Comparison of ENCODE assay signal across 29 mouse cellular contexts in genomic region chr10:95357721-95358120, GRCm38 (mm10). TPM values are rescaled to one million over a fixed set of nuclear protein-coding genes. Genes with fewer than 3 reads are reported as not detected.
DNase-seq lines count a peak whose midpoint lies in the region; ATAC-seq and TF ChIP-seq lines count a peak whose summit lies in the region.
"Had no signal": no experiment of that assay in that cellular context is flagged by ENCODE, and none has a peak within 500 bp of the region (broad histone marks: within the 10 kb centered on the region; RNA-seq: fewer than 3 reads in every experiment).

No protein-coding gene starts in this region.

- TF ChIP-seq POLR2A in MEL (IDR thresholded peaks at IDR 0.05; ENCODE audit: control insufficient read depth in 1 of 2, insufficient read depth in 1 of 2, low read depth in 1 of 2, low read length in 2 of 2, poor library complexity in 1 of 2), result no peak

- peak; percentile 66 for ATAC-seq in common myeloid progenitor, adult 5-6 weeks (replicated peaks; ENCODE audit: low read depth, poor library complexity, severe bottlenecking)
- ATAC-seq in neutrophil, adult 5-6 weeks (ENCODE audit: extremely low read depth, insufficient number of reproducible peaks, low FRiP score, poor library complexity, severe bottlenecking), result peak; percentile 82
- ATAC-seq: CD4-positive, CD25-positive, alpha-beta regulatory T cell, adult 4 months; intestine, embryonic 15.5 days; Patski had no signal

- peak; percentile 71 for DNase-seq in MEL (ENCODE audit: low read depth, low spot score)
- no peak for DNase-seq in cerebellum, adult 18-20 months
- no peak for DNase-seq in heart, embryonic 10.5 days (ENCODE audit: low spot score)
- no peak for DNase-seq in gastrocnemius, adult 18-20 months (ENCODE audit: low spot score)
- no peak for DNase-seq in embryo, embryonic 10 days (ENCODE audit: low spot score)
- DNase-seq: adrenal gland, postnatal 14 days; cerebellum, adult 9-11 months; embryo, embryonic 11 days; gastrocnemius, adult 2 months; heart, postnatal 4 days; kidney, adult 8-10 months; kidney, postnatal 25 days; layer of hippocampus, postnatal 36 days; thymus, postnatal 14 days had no signal

- H3K27me3 ChIP-seq in E14TG2a.4 (ENCODE audit: insufficient read depth, low read length) (no peaks in the 10 kb centered on the region), MEL (ENCODE audit: control insufficient read depth in 1 of 2, insufficient read depth in 2 of 2, low read length in 2 of 2) (0 out of 4 replicates have a peak, but pooled peaks cover 0 to 2% of the 10 kb centered on the region in 2 experiments)
- H3K27me3 ChIP-seq in heart, embryonic 10.5 days (ENCODE audit: insufficient read depth, poor library complexity, severe bottlenecking), result no peaks in the 10 kb centered on the region
- H3K27me3 ChIP-seq: embryonic facial prominence, embryonic 13.5 days; hindbrain, embryonic 15.5 days; intestine, embryonic 15.5 days; lung, embryonic 15.5 days; Patski had no signal

- TF ChIP-seq RAD21 in MEL (IDR thresholded peaks at IDR 0.05; ENCODE audit: low read depth, low read length), result no peak

- H3K9me3 ChIP-seq in E14TG2a.4 (ENCODE audit: low read length) (no peaks in the 10 kb centered on the region), MEL (replicated peaks; ENCODE audit: insufficient read depth, low read length) (no peaks in the 10 kb centered on the region)
- H3K9me3 ChIP-seq in heart, embryonic 10.5 days, result no peaks in the 10 kb centered on the region
- H3K9me3 ChIP-seq: embryonic facial prominence, embryonic 13.5 days; forebrain, embryonic 12.5 days; hindbrain, embryonic 15.5 days; intestine, embryonic 15.5 days; lung, embryonic 15.5 days had no signal

- H3K4me1 ChIP-seq in E14TG2a.4 (replicated peaks; ENCODE audit: low read depth, low read length), result peaks cover 51% of the 10 kb centered on the region
- no peaks in the 10 kb centered on the region for H3K4me1 ChIP-seq in MEL (ENCODE audit: control insufficient read depth in 1 of 2, insufficient read depth in 2 of 2, low read length in 2 of 2)
- H3K4me1 ChIP-seq in heart, embryonic 10.5 days, result 0 out of 2 replicates have a peak, but pooled peaks cover 3% of the 10 kb centered on the region
- H3K4me1 ChIP-seq: embryonic facial prominence, embryonic 13.5 days had no signal

- H3K4me3 ChIP-seq in E14TG2a.4 (replicated peaks; ENCODE audit: low read length) (peak overlapping the region; percentile 75), MEL (ENCODE audit: control insufficient read depth in 1 of 2, insufficient read depth in 1 of 2, low read depth in 2 of 2, low read length in 2 of 2) (no peak overlapping the region)
- no peak overlapping the region for H3K4me3 ChIP-seq in heart, embryonic 10.5 days
- H3K4me3 ChIP-seq: embryonic facial prominence, embryonic 13.5 days; erythroblast, embryonic 14.5 days; forebrain, embryonic 12.5 days; gastrocnemius, adult 2 months; hindbrain, embryonic 15.5 days; intestine, embryonic 15.5 days; layer of hippocampus, adult 2 months; lung, embryonic 15.5 days had no signal

- no peak overlapping the region for H3K9ac ChIP-seq in MEL (ENCODE audit: control insufficient read depth, low read depth, low read length, poor library complexity, severe bottlenecking)
- H3K9ac ChIP-seq: embryonic facial prominence, embryonic 13.5 days; forebrain, embryonic 12.5 days; hindbrain, embryonic 15.5 days; intestine, embryonic 15.5 days; liver, embryonic 14.5 days; lung, embryonic 15.5 days had no signal

- no peaks in the 10 kb centered on the region for H3K79me2 ChIP-seq in MEL (ENCODE audit: control insufficient read depth, insufficient read depth, low read length, poor library complexity)

- WGBS in heart, embryonic 10.5 days, result 75% methylated on average over 3 of the region's 3 CpGs

- no peak for TF ChIP-seq EP300 in MEL (IDR thresholded peaks at IDR 0.05; ENCODE audit: low read depth in 1 of 2, low read length in 2 of 2)

- H3K36me3 ChIP-seq in E14TG2a.4 (ENCODE audit: insufficient read depth, low read length) (no peaks in the 10 kb centered on the region), MEL (ENCODE audit: control insufficient read depth in 1 of 2, insufficient read depth in 2 of 2, low read length in 2 of 2) (no peaks in the 10 kb centered on the region)
- H3K36me3 ChIP-seq in heart, embryonic 10.5 days, result no peaks in the 10 kb centered on the region
- H3K36me3 ChIP-seq: embryonic facial prominence, embryonic 13.5 days; forebrain, embryonic 12.5 days; hindbrain, embryonic 15.5 days; intestine, embryonic 15.5 days; lung, embryonic 15.5 days had no signal

- no peak overlapping the region for H3K27ac ChIP-seq in MEL (ENCODE audit: control insufficient read depth, low read depth, low read length)
- no peak overlapping the region for H3K27ac ChIP-seq in heart, embryonic 10.5 days
- H3K27ac ChIP-seq: embryonic facial prominence, embryonic 13.5 days; forebrain, embryonic 12.5 days; gastrocnemius, adult 2 months; hindbrain, embryonic 15.5 days; intestine, embryonic 15.5 days; layer of hippocampus, adult 2 months; liver, embryonic 14.5 days; lung, embryonic 15.5 days; macrophage; stomach, postnatal 0 days had no signal

- no peak for TF ChIP-seq CTCF in E14TG2a.4 (conservative IDR thresholded peaks at IDR 0.05; ENCODE audit: low read length)
- no peak for TF ChIP-seq CTCF in MEL (IDR thresholded peaks at IDR 0.05 in 2 of 3, conservative IDR thresholded peaks at IDR 0.05 in 1 of 3; ENCODE audit: control insufficient read depth in 1 of 3, insufficient read depth in 1 of 3, low read depth in 2 of 3, low read length in 3 of 3, poor library complexity in 1 of 3, severe bottlenecking in 1 of 3)

TF ChIP-seq in MEL, 35 proteins besides CTCF, POLR2A, EP300 and RAD21:
- no peak for TF ChIP-seq RCOR1 (IDR thresholded peaks at IDR 0.05; ENCODE audit: low read depth, low read length)
- TF ChIP-seq HCFC1 (IDR thresholded peaks at IDR 0.05; ENCODE audit: low read depth, low read length), result 0 out of 2 replicates have a peak, but pooled peaks have one; percentile 36
TF ChIP-seq in MEL: peak in this region for 1.

RNA-seq across cellular contexts. Expression of gene Cradd, which starts 33.8 kb away (rescaled TPM):
- 1.9 and 2.5 TPM in 2 replicates for total RNA-seq in MEL (2012; rRNA removed)
- polyA plus RNA-seq in MEL (2012; ENCODE audit: insufficient read depth in 1 of 2, insufficient read length in 2 of 2, low read depth in 1 of 2, low replicate concordance in 2 of 2, missing spikeins in 1 of 2), result 1 to 10 TPM in 1 of 2 experiments, not detected in 1; 9.0 TPM
- 0.53 and 3.7 TPM in 2 replicates for total RNA-seq in common myeloid progenitor, adult 5-6 weeks (2017)
- 9.5 and 10.2 TPM in 2 replicates for total RNA-seq in neutrophil, adult 5-6 weeks (2017)
- polyA plus RNA-seq in heart, embryonic 10.5 days (2016; fragmentation: Nextera tagmentation; extraction: Ambion mirVana), result 9.6 and 10.7 TPM in 2 replicates
- total RNA-seq in gastrocnemius, adult 18-20 months (2021), result 10 to 100 TPM in 1 of 2 experiments, 1 to 10 TPM in 1; 9.5 to 11.3 TPM

RNA-seq across cellular contexts. Expression of gene Socs2, which starts 59.3 kb away (rescaled TPM):
- 16.0 and 16.5 TPM in 2 replicates for total RNA-seq in MEL (2012; rRNA removed)
- polyA plus RNA-seq in MEL (2012; ENCODE audit: insufficient read depth in 1 of 2, insufficient read length in 2 of 2, low read depth in 1 of 2, low replicate concordance in 2 of 2, missing spikeins in 1 of 2), result 10 to 100 TPM in 1 of 2 experiments, not detected in 1; 24.9 TPM
- 0.87 TPM in 1 of 2 replicates, not detected in the other for total RNA-seq in common myeloid progenitor, adult 5-6 weeks (2017)
- 0.93 and 1.4 TPM in 2 replicates for total RNA-seq in neutrophil, adult 5-6 weeks (2017)
- polyA plus RNA-seq in heart, embryonic 10.5 days (2016; fragmentation: Nextera tagmentation; extraction: Ambion mirVana), result 30.7 and 39.6 TPM in 2 replicates
- total RNA-seq in gastrocnemius, adult 18-20 months (2021), result 10 to 100 TPM in 1 of 2 experiments, 1 to 10 TPM in 1; 7.7 to 14.0 TPM
